Mouse (Mus musculus) limb, embryonic 15.5 days (tissue): ENCODE results near the gene Apoa1. TPM values are rescaled to one million over a fixed set of nuclear protein-coding genes. Genes with fewer than 3 reads are reported as not detected.
A peak's percentile ranks its signal among the peaks of the same experiment; 100 is the strongest.

Source experiments
- ATAC-seq: fragments of 200-750 bp; cut with Nextera tagmentation; 2 replicates; pipeline ENCODE4 v1.8.0; 2017; ENCODE audit warnings: low read depth, moderate TSS enrichment; ENCODE audit not compliant: insufficient number of reproducible peaks, low FRiP score, low TSS enrichment
- H3K27ac ChIP-seq: fragments of 300-500 bp; sonication (generic); 2 replicates; pipeline ENCODE4 v1.5.1; 2015; ENCODE audit warnings: moderate library complexity, mild to moderate bottlenecking, inconsistent platforms
- H3K27me3 ChIP-seq: fragments of 300-500 bp; sonication (generic); 2 replicates; pipeline ENCODE4 v1.6.1; 2015; ENCODE audit warnings: inconsistent platforms
- H3K36me3 ChIP-seq: fragments of 300-500 bp; sonication (generic); 2 replicates; pipeline ENCODE4 v1.6.1; 2015; ENCODE audit warnings: inconsistent platforms
- H3K4me1 ChIP-seq: fragments of 300-500 bp; sonication (generic); 2 replicates; pipeline ENCODE4 v1.6.1; 2015; ENCODE audit warnings: inconsistent platforms
- H3K4me2 ChIP-seq: fragments of 300-500 bp; sonication (generic); 2 replicates; pipeline ENCODE4 v1.6.1; 2015; ENCODE audit warnings: mild to moderate bottlenecking, inconsistent platforms
- H3K4me3 ChIP-seq: fragments of 300-500 bp; sonication (generic); 2 replicates; pipeline ENCODE4 v1.5.1; 2015; ENCODE audit warnings: mild to moderate bottlenecking, inconsistent platforms
- H3K9ac ChIP-seq: fragments of 300-500 bp; sonication (generic); 2 replicates; pipeline ENCODE4 v1.6.1; 2015; ENCODE audit warnings: inconsistent platforms
- H3K9me3 ChIP-seq: fragments of 300-500 bp; sonication (generic); 2 replicates; pipeline ENCODE4 v1.6.1; 2016; ENCODE audit warnings: inconsistent platforms
- WGBS: fragments of 180-500 bp; shearing (Covaris S2); methylation state at CpG from one replicate; pipeline ENCODE4 v1.1.7; 2015; 5-methylcytosine and 5-hydroxymethylcytosine counted together
- polyA plus RNA-seq: library from polyadenylated mRNA; unstranded; fragments of >200 nt; fragmentation: Nextera tagmentation; extraction: Ambion mirVana; gene quantifications from 2 replicates; pipeline ENCODE4 v1.2.1, GENCODE M21; 2015

Apoa1 gene
- 4.1 and 14.1 TPM in 2 replicates for polyA plus RNA-seq

DNA sequence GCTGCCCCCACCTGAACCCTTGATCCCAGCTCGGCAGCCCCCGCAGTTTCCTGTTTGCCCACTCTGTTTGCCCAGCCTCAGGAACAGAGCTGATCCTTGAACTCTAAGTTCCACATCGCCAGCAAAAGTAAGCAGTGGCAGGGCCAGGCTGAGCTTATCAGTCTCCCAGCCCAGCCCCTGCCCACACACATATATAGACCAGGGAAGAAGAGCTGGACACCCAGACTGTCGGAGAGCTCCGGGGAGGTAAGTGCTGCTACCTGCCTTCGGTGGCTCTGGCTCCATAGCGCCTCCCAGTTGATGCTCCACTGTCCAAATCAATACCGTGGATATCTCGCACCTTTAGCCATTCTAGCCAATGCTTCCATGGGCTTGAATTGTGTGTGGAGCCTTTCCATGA is at the start of gene Apoa1:
TSS of gene Apoa1 (plus strand) at position 90 of the 400 bp plus-strand sequence.
- Histone ChIP-seq H3K4me2 (peak within 1 kb of the TSS; percentile 88; the same call in 1 of the 2 replicates), H3K9me3 (no peaks in the 10 kb centered on the region), H3K9ac (no peak within 1 kb of the TSS), H3K27me3 (no peaks in the 10 kb centered on the region; the same call in 1 of the 2 replicates), H3K27ac (no peak within 1 kb of the TSS), H3K36me3 (no peaks in the 10 kb centered on the region), H3K4me3 (no peak within 1 kb of the TSS), H3K4me1 (peaks cover 15% of the 10 kb centered on the region)
- 73% methylated on average over 9 of the region's 9 CpGs for WGBS
- ATAC-seq = no peak

GRCm38 (mm10) chr9:46178595-46178994 is 49.8 kb upstream of the Apoa1 start:
- Histone ChIP-seq H3K4me2 (no peak overlapping the region), H3K36me3 (peaks cover 20% of the 10 kb centered on the region; the same call in 1 of the 2 replicates), H3K9ac (no peak overlapping the region), H3K9me3 (no peaks in the 10 kb centered on the region), H3K4me1 (peaks cover 9% of the 10 kb centered on the region), H3K27ac (no peak overlapping the region), H3K4me3 (no peak overlapping the region), H3K27me3 (no peaks in the 10 kb centered on the region)
- ATAC-seq = no peak
- WGBS = 89% methylated on average over 9 of the region's 9 CpGs

- Histone ChIP-seq H3K4me1 (peaks cover 4% of the 10 kb centered on the region), H3K9me3 (no peaks in the 10 kb centered on the region), H3K27ac (0 out of 2 replicates have a peak overlapping the region, but pooled peaks have one; percentile 22), H3K4me2 (no peak overlapping the region), H3K36me3 (peaks cover 20% of the 10 kb centered on the region; the same call in 1 of the 2 replicates), H3K9ac (no peak overlapping the region), H3K27me3 (no peaks in the 10 kb centered on the region), H3K4me3 (no peak overlapping the region)
- ATAC-seq = no peak
- WGBS = 57% methylated on average over 8 of the region's 8 CpGs
Observed at GRCm38 (mm10) chr9:46181297-46181696, 47.1 kb upstream of the Apoa1 start.

GRCm38 (mm10) chr9:46184542-46184941 is 43.8 kb upstream of the Apoa1 start:
- peaks cover 6% of the 10 kb centered on the region for H3K4me1 ChIP-seq
- H3K9ac ChIP-seq = no peak overlapping the region
- no peak overlapping the region for H3K4me3 ChIP-seq
- peak overlapping the region; percentile 8; the same call in 1 of the 2 replicates for H3K27ac ChIP-seq
- ATAC-seq = peak; percentile 66; the same call in 1 of the 2 replicates
- 28% methylated on average over 5 of the region's 5 CpGs for WGBS
- H3K4me2 ChIP-seq = no peak overlapping the region
- peaks cover 7% of the 10 kb centered on the region for H3K36me3 ChIP-seq
- H3K9me3 ChIP-seq = no peaks in the 10 kb centered on the region
- no peaks in the 10 kb centered on the region for H3K27me3 ChIP-seq

GRCm38 (mm10) chr9:46185191-46185590 is 43.2 kb upstream of the Apoa1 start:
- peak overlapping the region; percentile 8; the same call in 1 of the 2 replicates for H3K27ac ChIP-seq
- peaks cover 7% of the 10 kb centered on the region for H3K36me3 ChIP-seq
- H3K9ac ChIP-seq = no peak overlapping the region
- no peaks in the 10 kb centered on the region for H3K27me3 ChIP-seq
- no peaks in the 10 kb centered on the region for H3K9me3 ChIP-seq
- peaks cover 6% of the 10 kb centered on the region for H3K4me1 ChIP-seq
- H3K4me2 ChIP-seq = no peak overlapping the region
- H3K4me3 ChIP-seq = no peak overlapping the region
- WGBS = 37% methylated on average over 2 of the region's 2 CpGs
- ATAC-seq = no peak

- ATAC-seq = no peak
- 88% methylated on average over 1 of the region's 1 CpGs for WGBS
- peaks cover 2% of the 10 kb centered on the region; the same call in 1 of the 2 replicates for H3K4me1 ChIP-seq
- H3K36me3 ChIP-seq = peaks cover 3% of the 10 kb centered on the region; the same call in 1 of the 2 replicates
- no peak overlapping the region for H3K9ac ChIP-seq
- no peaks in the 10 kb centered on the region for H3K27me3 ChIP-seq
- H3K9me3 ChIP-seq = no peaks in the 10 kb centered on the region
- no peak overlapping the region for H3K4me3 ChIP-seq
- no peak overlapping the region for H3K27ac ChIP-seq
- no peak overlapping the region for H3K4me2 ChIP-seq
Observed at GRCm38 (mm10) chr9:46186387-46186786, 42.0 kb upstream of the Apoa1 start.

DNA sequence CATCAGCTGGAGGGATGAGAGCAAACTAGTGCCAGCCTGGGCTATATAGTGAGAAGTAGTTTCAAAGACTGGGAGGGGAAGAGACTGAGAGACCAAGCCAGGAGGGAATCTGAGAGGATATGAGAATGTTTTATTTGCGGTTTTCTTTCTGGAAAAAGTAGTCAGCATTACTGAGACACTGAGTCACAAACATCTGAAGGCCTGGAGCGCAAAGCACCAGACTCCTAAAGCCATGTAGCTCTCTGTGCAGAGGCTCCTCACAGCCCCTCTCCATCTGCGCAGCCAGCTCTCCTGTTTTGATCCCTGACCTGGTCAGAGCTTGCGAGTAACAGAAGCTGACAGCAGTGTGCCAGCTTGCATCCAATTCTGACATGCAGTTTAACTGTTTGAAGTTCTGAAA is 40.0 kb upstream of the Apoa1 start:
- Histone ChIP-seq H3K27ac (0 out of 2 replicates have a peak overlapping the region, but pooled peaks have one; percentile 38), H3K4me3 (no peak overlapping the region)

DNA sequence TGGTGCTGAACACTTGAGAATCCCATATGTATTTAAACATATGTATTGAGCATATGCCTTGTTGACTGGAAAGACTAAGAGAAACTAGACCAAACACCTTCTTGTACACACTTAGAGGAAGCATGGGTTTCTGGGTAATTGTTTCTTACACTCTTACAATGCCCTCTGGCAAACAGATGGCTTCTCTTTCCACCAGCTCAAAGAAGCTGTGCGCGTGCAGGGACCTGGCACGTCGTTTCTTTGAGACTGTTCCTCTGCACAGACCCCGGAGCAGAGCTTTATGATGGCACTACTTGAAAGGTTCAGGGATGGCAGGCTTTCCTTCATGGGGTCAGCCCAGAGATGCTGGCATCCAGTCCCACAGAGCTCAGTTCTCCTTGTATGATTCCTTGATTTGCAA is 39.4 kb upstream of the Apoa1 start:
- Histone ChIP-seq H3K36me3 (peaks cover 4% of the 10 kb centered on the region; the same call in 1 of the 2 replicates), H3K27ac (no peak overlapping the region), H3K4me1 (peaks cover 2% of the 10 kb centered on the region; the same call in 1 of the 2 replicates), H3K4me3 (no peak overlapping the region), H3K4me2 (no peak overlapping the region), H3K27me3 (no peaks in the 10 kb centered on the region), H3K9ac (no peak overlapping the region), H3K9me3 (no peaks in the 10 kb centered on the region)
- 24% methylated on average over 5 of the region's 5 CpGs for WGBS
- ATAC-seq = no peak

More for the DNA sequence above, 40.0 kb upstream of the Apoa1 start:
- Histone ChIP-seq H3K9me3 (no peaks in the 10 kb centered on the region), H3K27me3 (no peaks in the 10 kb centered on the region), H3K4me1 (peaks cover 2% of the 10 kb centered on the region; the same call in 1 of the 2 replicates), H3K4me2 (no peak overlapping the region), H3K36me3 (peaks cover 3% of the 10 kb centered on the region; the same call in 1 of the 2 replicates), H3K9ac (no peak overlapping the region)
- ATAC-seq = no peak
- WGBS = 72% methylated on average over 4 of the region's 4 CpGs

DNA sequence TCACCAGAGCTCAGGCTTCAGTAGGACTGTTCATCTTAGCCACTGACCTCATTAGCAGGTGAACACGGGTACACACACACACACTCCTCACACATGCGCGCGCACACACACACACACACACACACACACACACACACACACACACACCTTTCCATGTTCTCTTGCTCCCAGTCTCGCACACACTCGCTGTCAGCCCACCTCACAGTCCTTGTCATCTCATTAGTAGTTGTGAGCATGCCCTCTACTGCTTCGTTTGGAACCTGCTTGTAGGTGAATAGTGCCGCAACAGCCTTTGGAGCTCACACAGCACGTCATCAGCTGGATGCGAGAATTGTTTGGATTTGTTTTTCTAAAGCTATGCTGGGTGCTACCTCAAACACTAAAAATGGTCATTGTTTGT is 39.0 kb upstream of the Apoa1 start:
- Histone ChIP-seq H3K4me1 (peaks cover 2% of the 10 kb centered on the region; the same call in 1 of the 2 replicates), H3K9me3 (no peaks in the 10 kb centered on the region), H3K4me3 (no peak overlapping the region), H3K27ac (no peak overlapping the region), H3K9ac (no peak overlapping the region), H3K36me3 (peaks cover 8% of the 10 kb centered on the region), H3K27me3 (no peaks in the 10 kb centered on the region), H3K4me2 (no peak overlapping the region)
- no peak for ATAC-seq
- WGBS = 78% methylated on average over 10 of the region's 10 CpGs

GRCm38 (mm10) chr9:46191234-46191633 is 37.1 kb upstream of the Apoa1 start:
- Histone ChIP-seq H3K9me3 (no peaks in the 10 kb centered on the region), H3K9ac (no peak overlapping the region), H3K4me3 (no peak overlapping the region), H3K27me3 (no peaks in the 10 kb centered on the region), H3K4me2 (no peak overlapping the region), H3K27ac (peak overlapping the region; percentile 28; the same call in 1 of the 2 replicates), H3K36me3 (peaks cover 26% of the 10 kb centered on the region), H3K4me1 (0 out of 2 replicates have a peak, but pooled peaks cover 2% of the 10 kb centered on the region)
- 42% methylated on average over 8 of the region's 8 CpGs for WGBS
- ATAC-seq = no peak

DNA sequence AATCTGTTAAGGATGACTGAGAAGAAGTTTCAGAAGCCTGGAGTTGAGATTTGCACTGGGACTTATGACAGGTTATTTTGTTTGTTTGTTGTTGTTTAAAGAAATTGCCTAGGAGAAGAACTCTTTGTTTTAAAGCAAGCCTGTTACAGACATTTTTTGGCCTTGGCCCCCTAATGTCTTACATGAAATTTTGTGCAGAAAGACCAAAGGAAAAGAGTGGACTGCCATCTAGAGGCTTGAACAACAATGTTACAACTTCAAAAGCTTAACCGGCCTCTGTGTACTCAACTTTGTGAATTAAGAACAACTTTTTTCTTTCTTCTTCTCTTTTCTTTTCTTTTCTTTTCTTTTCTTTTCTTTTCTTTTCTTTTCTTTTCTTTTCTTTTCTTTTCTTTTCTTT is 36.7 kb upstream of the Apoa1 start:
- WGBS = 9% methylated on average over 1 of the region's 1 CpGs
- H3K9ac ChIP-seq = no peak overlapping the region
- no peak overlapping the region for H3K27ac ChIP-seq
- no peak overlapping the region for H3K4me3 ChIP-seq
- H3K36me3 ChIP-seq = peaks cover 30% of the 10 kb centered on the region
- H3K4me2 ChIP-seq = no peak overlapping the region
- no peaks in the 10 kb centered on the region for H3K27me3 ChIP-seq
- no peaks in the 10 kb centered on the region for H3K9me3 ChIP-seq
- H3K4me1 ChIP-seq = 0 out of 2 replicates have a peak, but pooled peaks cover 2% of the 10 kb centered on the region
- no peak for ATAC-seq

DNA sequence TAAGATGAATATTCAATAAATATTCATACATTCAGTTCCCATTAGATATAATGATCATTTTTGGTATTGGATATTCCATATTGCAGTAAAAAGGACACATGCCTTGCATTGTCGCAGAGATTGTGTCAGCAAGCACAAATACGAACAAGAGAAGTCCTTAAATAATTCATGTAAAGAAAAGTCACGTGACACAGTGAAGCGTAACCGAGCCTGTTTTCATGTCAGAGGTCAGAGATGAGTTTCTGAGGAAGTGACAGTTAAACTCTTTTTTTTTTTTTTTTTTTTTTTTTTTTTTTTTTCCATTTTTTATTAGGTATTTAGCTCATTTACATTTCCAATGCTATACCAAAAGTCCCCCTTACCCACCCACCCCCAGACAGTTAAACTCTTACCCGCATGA is 35.7 kb upstream of the Apoa1 start:
- no peak for ATAC-seq
- H3K4me1 ChIP-seq = 0 out of 2 replicates have a peak, but pooled peaks cover 2% of the 10 kb centered on the region
- H3K27ac ChIP-seq = no peak overlapping the region
- no peak overlapping the region for H3K9ac ChIP-seq
- no peak overlapping the region for H3K4me3 ChIP-seq
- peaks cover 37% of the 10 kb centered on the region for H3K36me3 ChIP-seq
- no peaks in the 10 kb centered on the region for H3K27me3 ChIP-seq
- no peak overlapping the region for H3K4me2 ChIP-seq
- H3K9me3 ChIP-seq = no peaks in the 10 kb centered on the region
- WGBS = 90% methylated on average over 6 of the region's 6 CpGs
